Mouse (Mus musculus) erythroblast, adult 5-6 weeks (primary cell): ENCODE data around the gene Sh3kbp1. TPM values are rescaled to one million over a fixed set of nuclear protein-coding genes. Genes with fewer than 3 reads are reported as not detected.
"Not testable (repeated sequence)": the region's sequence is repeated elsewhere in the genome, so short reads cannot be mapped to it uniquely, and the experiment has no call there.

ENCODE experiments used
- ATAC-seq: replicated peaks from 2 replicates; pipeline ENCODE4 v1.8.0; 2016; ENCODE audit warnings: moderate number of reproducible peaks, mild to moderate bottlenecking, moderate TSS enrichment, inconsistent platforms; ENCODE audit not compliant: poor library complexity, low FRiP score, severe bottlenecking
- total RNA-seq, 2 experiments: library from RNA; stranded (forward) in 1 of 2; stranded (reverse) in 1 of 2; fragments of 150-400 nt in 1 of 2; fragments of 200-764, 138-1000 nt in 1 of 2; gene quantifications; 2 replicates each; pipeline versions ENCODE4 v1.2.3 to v1.2.4; 2015 to 2017; ENCODE audit warnings: low replicate concordance in 2 of 2

Gene Sh3kbp1
- total RNA-seq (2015; ENCODE audit: low replicate concordance): 24.8 and 32.6 TPM in 2 replicates
- total RNA-seq (2017; ENCODE audit: low replicate concordance): 27.6 and 37.1 TPM in 2 replicates

GRCm38 (mm10) chrX:159626907-159627587 is at the start of gene Sh3kbp1:
TSS of gene Sh3kbp1 (plus strand) at chrX:159627272.
- peak; percentile 88 for ATAC-seq

- not testable (repeated sequence) for ATAC-seq
These were observed 42.3 kb upstream of the Sh3kbp1 start for GRCm38 (mm10) chrX:159584738-159585137.

GRCm38 (mm10) chrX:159591633-159592032 is 35.4 kb upstream of the Sh3kbp1 start:
- ATAC-seq: no peak

- ATAC-seq: no peak
These were observed 29.6 kb upstream of the Sh3kbp1 start for GRCm38 (mm10) chrX:159597502-159597901.

- no peak for ATAC-seq
These were observed 22.2 kb upstream of the Sh3kbp1 start for GRCm38 (mm10) chrX:159604832-159605231.

GRCm38 (mm10) chrX:159606936-159607335 is 20.1 kb upstream of the Sh3kbp1 start:
- ATAC-seq: no peak

- ATAC-seq: no peak
These were observed 715 bp upstream of the Sh3kbp1 start for GRCm38 (mm10) chrX:159626208-159626906.

- peak; percentile 46; the same call in 1 of the 2 replicates for ATAC-seq
These were observed 805 bp downstream of the Sh3kbp1 start for GRCm38 (mm10) chrX:159627588-159628566.

- no peak for ATAC-seq
These were observed 1.6 kb downstream of the Sh3kbp1 start for GRCm38 (mm10) chrX:159628629-159629028.

GRCm38 (mm10) chrX:159629203-159629602 is 2.1 kb downstream of the Sh3kbp1 start:
- no peak for ATAC-seq

- ATAC-seq: no peak
These were observed 11.6 kb downstream of the Sh3kbp1 start for GRCm38 (mm10) chrX:159638500-159639227.

- no peak for ATAC-seq
These were observed 12.9 kb downstream of the Sh3kbp1 start for GRCm38 (mm10) chrX:159639991-159640390.

- ATAC-seq: no peak
These were observed 18.2 kb downstream of the Sh3kbp1 start for GRCm38 (mm10) chrX:159645314-159645713.

GRCm38 (mm10) chrX:159647564-159647963 is 20.5 kb downstream of the Sh3kbp1 start:
- ATAC-seq: no peak

GRCm38 (mm10) chrX:159648598-159648997 is 21.5 kb downstream of the Sh3kbp1 start:
- ATAC-seq: no peak

GRCm38 (mm10) chrX:159650130-159650678 is 23.1 kb downstream of the Sh3kbp1 start:
- ATAC-seq: no peak

GRCm38 (mm10) chrX:159650727-159651126 is 23.7 kb downstream of the Sh3kbp1 start:
- no peak for ATAC-seq

GRCm38 (mm10) chrX:159671388-159671787 is 44.3 kb downstream of the Sh3kbp1 start:
- ATAC-seq: peak; percentile 49; the same call in 1 of the 2 replicates

- no peak for ATAC-seq
These were observed 45.4 kb downstream of the Sh3kbp1 start for GRCm38 (mm10) chrX:159672466-159672865.
